Comparison of ENCODE assay signal across 8 mouse cellular contexts in the genomic region with DNA sequence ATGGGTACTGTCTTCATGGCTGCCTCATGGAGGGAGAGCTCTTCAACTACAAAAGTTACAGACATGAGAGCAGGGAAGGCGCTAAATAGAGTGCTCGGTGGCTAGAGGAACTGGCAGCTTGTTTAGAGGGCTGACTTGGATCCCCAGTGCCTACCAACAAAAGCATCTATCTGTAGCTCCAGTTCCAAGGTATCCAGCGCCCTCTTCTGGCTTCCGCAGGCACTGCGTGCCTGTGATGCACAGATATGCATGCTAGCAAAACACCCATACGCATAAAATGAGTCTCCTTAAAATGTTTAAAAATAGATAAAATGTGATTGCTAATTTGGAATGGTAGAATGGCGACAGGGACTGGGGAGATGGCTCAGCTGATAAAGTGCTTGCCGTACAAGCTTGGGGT. TPM values are rescaled to one million over a fixed set of nuclear protein-coding genes. Genes with fewer than 3 reads are reported as not detected.
A peak's percentile ranks its signal among the peaks of the same experiment; 100 is the strongest.
DNase-seq lines count a peak whose midpoint lies in the region; ATAC-seq and TF ChIP-seq lines count a peak whose summit lies in the region.

No protein-coding gene starts in this region.

- 86% methylated on average over 8 of the region's 8 CpGs for WGBS in cerebellum, adult 2 months
- 55% methylated on average over 8 of the region's 8 CpGs for WGBS in liver, postnatal 0 days (ENCODE audit: insufficient replicate concordance)

- H3K9me3 ChIP-seq in liver, postnatal 0 days (ENCODE audit: low read length): no peaks in the 10 kb centered on the region

- H3K4me1 ChIP-seq in cerebellum, adult 2 months (ENCODE audit: control insufficient read depth, insufficient read depth, low read length): peaks cover 27% of the 10 kb centered on the region
- no peaks in the 10 kb centered on the region for H3K4me1 ChIP-seq in liver, postnatal 0 days (ENCODE audit: insufficient read depth)

- no peak overlapping the region for H3K27ac ChIP-seq in cerebellum, adult 2 months (ENCODE audit: insufficient read depth, low read length)
- H3K27ac ChIP-seq in liver, postnatal 0 days (ENCODE audit: low read depth): no peak overlapping the region

- no peak overlapping the region for H3K4me3 ChIP-seq in cerebellum, adult 2 months (replicated peaks; ENCODE audit: insufficient read depth, low read depth, low read length)
- H3K4me3 ChIP-seq in liver, postnatal 0 days (ENCODE audit: low read depth, low read length): no peak overlapping the region

- no peak for ATAC-seq in liver, postnatal 0 days
- no peak for ATAC-seq in erythroblast, adult 5-6 weeks (replicated peaks; ENCODE audit: low FRiP score, poor library complexity, severe bottlenecking)

- no peak for TF ChIP-seq EP300 in liver, postnatal 0 days (IDR thresholded peaks at IDR 0.05; ENCODE audit: low read depth)

- no peaks in the 10 kb centered on the region for H3K36me3 ChIP-seq in liver, postnatal 0 days (replicated peaks; ENCODE audit: insufficient read depth, low read length)

- DNase-seq in cerebellum, adult 2 months: no peak
- DNase-seq in cerebellum, adult 11-12 months: no peak
- peak; percentile 45 to 55 for DNase-seq in layer of hippocampus, postnatal 10 days (ENCODE audit: low spot score in 2 of 2)
- no peak for DNase-seq in layer of hippocampus, adult 8-10 months (ENCODE audit: low spot score in 2 of 2)
- peak; percentile 32 for DNase-seq in CD4-positive helper T cell, adult 2 months (ENCODE audit: low read depth, low spot score)
- DNase-seq in liver, postnatal 0 days: peak; percentile 31
- DNase-seq in frontal cortex, postnatal 14 days (ENCODE audit: low spot score in 2 of 2): no peak

- H3K27me3 ChIP-seq in cerebellum, adult 2 months (ENCODE audit: control insufficient read depth, insufficient read depth, low read length): no peaks in the 10 kb centered on the region
- no peaks in the 10 kb centered on the region; the same call in 1 of the 2 replicates for H3K27me3 ChIP-seq in liver, postnatal 0 days (ENCODE audit: insufficient read depth, low read length)

- H3K4me2 ChIP-seq in liver, postnatal 0 days (ENCODE audit: low read depth, low read length): no peak overlapping the region

- TF ChIP-seq POLR2A in cerebellum, adult 2 months (IDR thresholded peaks at IDR 0.05; ENCODE audit: borderline replicate concordance, insufficient read depth, low read length): no peak

- H3K9ac ChIP-seq in liver, postnatal 0 days (replicated peaks): no peak overlapping the region

- peak; percentile 51; the same call in 1 of the 2 replicates for TF ChIP-seq CTCF in cerebellum, adult 2 months (IDR thresholded peaks at IDR 0.05; ENCODE audit: borderline replicate concordance, insufficient read depth, low read depth, low read length)
- TF ChIP-seq CTCF in liver, postnatal 0 days (IDR thresholded peaks at IDR 0.05; ENCODE audit: low read depth): peak; percentile 52

RNA-seq across cellular contexts. Expression of a gene that starts 5.2 kb away (rescaled TPM):
- polyA plus RNA-seq in cerebellum, adult 2 months (2012; rRNA removed): 23.4 and 27.0 TPM in 2 replicates
- total RNA-seq in layer of hippocampus, postnatal 10 days (2021): 10 to 100 TPM; 67.0 to 72.6 TPM
- 100 to 1,000 TPM in 1 of 4 experiments, 10 to 100 TPM in 3; 84.0 to 101 (median 88.8) TPM for total RNA-seq in layer of hippocampus, adult 8-10 months (2022)
- not detected in 2 replicates for polyA plus RNA-seq in liver, postnatal 0 days (2015; fragmentation: Nextera tagmentation; extraction: Ambion mirVana)
- not detected in 2 replicates for total RNA-seq in erythroblast, adult 5-6 weeks (2015; ENCODE audit: low replicate concordance)
- total RNA-seq in erythroblast, adult 5-6 weeks (2017; ENCODE audit: low replicate concordance): not detected in 2 replicates

RNA-seq across cellular contexts. Expression of a gene that starts 21.7 kb away (rescaled TPM):
- 2.1 and 3.1 TPM in 2 replicates for polyA plus RNA-seq in cerebellum, adult 2 months (2012; rRNA removed)
- total RNA-seq in layer of hippocampus, postnatal 10 days (2021): 10 to 100 TPM in 1 of 2 experiments, 1 to 10 TPM in 1; 8.9 to 10.4 TPM
- total RNA-seq in layer of hippocampus, adult 8-10 months (2022): 1 to 10 TPM; 4.9 to 8.5 (median 7.9) TPM
- polyA plus RNA-seq in liver, postnatal 0 days (2015; fragmentation: Nextera tagmentation; extraction: Ambion mirVana): 0.65 and 1.3 TPM in 2 replicates
- total RNA-seq in erythroblast, adult 5-6 weeks (2015; ENCODE audit: low replicate concordance): not detected in 2 replicates
- not detected in 2 replicates for total RNA-seq in erythroblast, adult 5-6 weeks (2017; ENCODE audit: low replicate concordance)

RNA-seq across cellular contexts. Expression of a gene that starts 51.2 kb away (rescaled TPM):
- polyA plus RNA-seq in cerebellum, adult 2 months (2012; rRNA removed): 104 and 107 TPM in 2 replicates
- 100 to 1,000 TPM; 288 to 309 TPM for total RNA-seq in layer of hippocampus, postnatal 10 days (2021)
- total RNA-seq in layer of hippocampus, adult 8-10 months (2022): 10 to 100 TPM; 87.3 to 98.5 (median 93.0) TPM
- 1.5 and 1.9 TPM in 2 replicates for polyA plus RNA-seq in liver, postnatal 0 days (2015; fragmentation: Nextera tagmentation; extraction: Ambion mirVana)
- total RNA-seq in erythroblast, adult 5-6 weeks (2015; ENCODE audit: low replicate concordance): not detected in 2 replicates
- not detected in 2 replicates for total RNA-seq in erythroblast, adult 5-6 weeks (2017; ENCODE audit: low replicate concordance)

Comparison
In these comparisons a context has a peak if more than half of its experiments do, and no peak if none do; other contexts are left out.
1. DNase-seq: peak in layer of hippocampus, postnatal 10 days (2 of 2), CD4-positive helper T cell, adult 2 months (single experiment) and liver, postnatal 0 days (single experiment); none in cerebellum, adult 2 months (0 of 2), cerebellum, adult 11-12 months (single experiment), layer of hippocampus, adult 8-10 months (0 of 2) and frontal cortex, postnatal 14 days (0 of 2).
2. RNA of a gene that starts 5.2 kb away (total RNA-seq): 84.0 to 101 TPM in layer of hippocampus, adult 8-10 months and 67.0 to 72.6 TPM in layer of hippocampus, postnatal 10 days; not detected in erythroblast, adult 5-6 weeks; every median in the first group is over 10 times any median in the second.
3. RNA of a gene that starts 21.7 kb away (total RNA-seq): 8.9 to 10.4 TPM in layer of hippocampus, postnatal 10 days and 4.9 to 8.5 TPM in layer of hippocampus, adult 8-10 months; not detected in erythroblast, adult 5-6 weeks; every median in the first group is over 4 times any median in the second.
4. RNA of a gene that starts 51.2 kb away (total RNA-seq): 288 to 309 TPM in layer of hippocampus, postnatal 10 days and 87.3 to 98.5 TPM in layer of hippocampus, adult 8-10 months; not detected in erythroblast, adult 5-6 weeks; every median in the first group is over 10 times any median in the second.